Mouse (Mus musculus) neural tube, embryonic 15.5 days (tissue): ENCODE results near the gene H2afj. TPM values are rescaled to one million over a fixed set of nuclear protein-coding genes. Genes with fewer than 3 reads are reported as not detected.

Experiments used
- microRNA-seq: library from miRNA; unstranded; fragments of <30 nt; microRNA quantifications from one replicate; pipeline ENCODE4, GENCODE M21; 2017
- polyA plus RNA-seq: library from polyadenylated mRNA; unstranded; fragments of >200 nt; fragmentation: Nextera tagmentation; extraction: Ambion mirVana; gene quantifications from 2 replicates; pipeline ENCODE4 v1.2.1, GENCODE M21; 2015

H2afj gene
- polyA plus RNA-seq, 1 experiment from 2014 or later = 106 TPM

Small RNA genes lying within 50 kb of the gene (microRNA-seq; reads per million reads assigned to microRNA genes)
- not detected for gene Gm44364

Other genes with a start within 250 kb of the H2afj start
- gene Plbd1, start 146.3 kb upstream of the H2afj start, polyA plus RNA-seq = 0.72 and 3.1 TPM in 2 replicates
- 0.23 and 5.5 TPM in 2 replicates for gene Gucy2c, start 26.5 kb upstream of the H2afj start, polyA plus RNA-seq
- 0.43 and 0.44 TPM in 2 replicates for gene Hist4h4, start 3.8 kb upstream of the H2afj start, polyA plus RNA-seq
- 1.5 and 2.8 TPM in 2 replicates for gene BC049715, start 19.4 kb downstream of the H2afj start, polyA plus RNA-seq
- 71.1 and 80.0 TPM in 2 replicates for gene Wbp11, start 20.0 kb downstream of the H2afj start, polyA plus RNA-seq
- gene Smco3, start 27.2 kb downstream of the H2afj start, polyA plus RNA-seq = 2.5 and 3.0 TPM in 2 replicates
- 0.23 and 2.3 TPM in 2 replicates for gene Art4, start 49.5 kb downstream of the H2afj start, polyA plus RNA-seq
- 28.4 and 40.1 TPM in 2 replicates for gene Mgp, start 67.6 kb downstream of the H2afj start, polyA plus RNA-seq
- 0.82 TPM in 1 of 2 replicates, not detected in the other for gene Erp27, start 113.9 kb downstream of the H2afj start, polyA plus RNA-seq
- gene Pde6h, start 115.6 kb downstream of the H2afj start, polyA plus RNA-seq = 0.33 TPM in 1 of 2 replicates, not detected in the other
- 13.8 and 95.4 TPM in 2 replicates for gene Arhgdib, start 133.7 kb downstream of the H2afj start, polyA plus RNA-seq